Mouse (Mus musculus) CH12.LX (cell line): ENCODE measurements at regions not wholly inside any gene's neighbourhood (a gene's known extent, or its start where the extent isn't known, plus 50 kb on each side); places are given as distances from the start of the nearest gene placed in this dataset.

Experiments used
- DNase-seq: peaks from one replicate; pipeline ENCODE4 v3.0.0-alpha.2; 2013; ENCODE audit errors: extremely low read depth
- H3K27ac ChIP-seq: 2 replicates; pipeline ENCODE4 v1.5.1; 2012; ENCODE audit warnings: low read depth, mild to moderate bottlenecking, control low read depth, moderate library complexity; ENCODE audit not compliant: insufficient read depth
- H3K27me3 ChIP-seq: replicated peaks from 2 replicates; pipeline ENCODE3; 2012; ENCODE audit warnings: inconsistent platforms
- H3K36me3 ChIP-seq, 2 experiments: replicated peaks in 1 of 2; 2 replicates each; pipeline versions ENCODE3 to v1.6.1; 2012; ENCODE audit warnings: inconsistent platforms in 1 of 2, low read length in 1 of 2, mild to moderate bottlenecking in 1 of 2, mixed read lengths in 1 of 2, moderate library complexity in 1 of 2; ENCODE audit not compliant: control insufficient read depth in 1 of 2, insufficient read depth in 1 of 2
- H3K4me1 ChIP-seq, 2 experiments: 2 replicates each; pipeline ENCODE4 v1.6.1; 2012; ENCODE audit warnings: inconsistent platforms in 1 of 2, moderate library complexity in 1 of 2; ENCODE audit not compliant: insufficient read depth in 2 of 2, control insufficient read depth in 1 of 2
- H3K4me2 ChIP-seq: 2 replicates; pipeline ENCODE4 v1.6.1; 2012; ENCODE audit warnings: low read depth, mild to moderate bottlenecking, control low read depth; ENCODE audit not compliant: poor library complexity, insufficient read depth, severe bottlenecking
- H3K4me3 ChIP-seq, 3 experiments: fragments of 150-350 bp in 1 of 3; sonication (generic) in 1 of 3; replicated peaks in 1 of 3; 2 replicates each; pipeline versions ENCODE3 to v1.5.1; 2011 to 2012; ENCODE audit warnings: low read depth in 2 of 3, low read length in 2 of 3, mild to moderate bottlenecking in 2 of 3, moderate library complexity in 2 of 3, control low read depth in 1 of 3, improper control_type of control experiment in 1 of 3, inconsistent platforms in 1 of 3, mixed read lengths in 1 of 3; ENCODE audit not compliant: poor library complexity in 1 of 3
- H3K79me2 ChIP-seq: replicated peaks from 2 replicates; pipeline ENCODE4 v1.6.1; 2012; ENCODE audit warnings: mild to moderate bottlenecking, moderate library complexity; ENCODE audit not compliant: control insufficient read depth, poor library complexity, insufficient read depth, severe bottlenecking; ENCODE audit errors: extremely low read depth
- H3K9ac ChIP-seq: 2 replicates; pipeline ENCODE4 v1.6.1; 2012; ENCODE audit warnings: low read depth, mild to moderate bottlenecking, control low read depth, moderate library complexity; ENCODE audit not compliant: insufficient read depth
- H3K9me3 ChIP-seq: replicated peaks from 2 replicates; pipeline ENCODE3; 2012; ENCODE audit warnings: low read length, inconsistent platforms, mixed read lengths
- HCFC1 ChIP-seq: IDR thresholded peaks from 2 replicates; pipeline ENCODE4 v1.6.1; 2012; ENCODE audit warnings: low read depth, mild to moderate bottlenecking, inconsistent platforms, low read length, improper control_type of control experiment
- IRF4 ChIP-seq: IDR thresholded peaks from 2 replicates; pipeline ENCODE4 v1.6.1; 2014; ENCODE audit warnings: low read depth, mild to moderate bottlenecking, inconsistent platforms, low read length, improper control_type of control experiment
- JUN ChIP-seq: IDR thresholded peaks from 2 replicates; pipeline ENCODE4 v1.6.1; 2011; ENCODE audit warnings: low read depth, mild to moderate bottlenecking, low read length, improper control_type of control experiment, moderate library complexity; ENCODE audit not compliant: insufficient read depth
- JUND ChIP-seq: conservative IDR thresholded peaks from 2 replicates; pipeline ENCODE4 v1.6.1; 2011; ENCODE audit warnings: low read depth, low read length, improper control_type of control experiment
- KAT2A ChIP-seq: IDR thresholded peaks from 2 replicates; pipeline ENCODE4 v1.6.1; 2012; ENCODE audit warnings: low read length, improper control_type of control experiment, inconsistent platforms; ENCODE audit not compliant: insufficient replicate concordance
- MAFK ChIP-seq: IDR thresholded peaks from 2 replicates; pipeline ENCODE4 v1.6.1; 2011; ENCODE audit warnings: low read length, improper control_type of control experiment; ENCODE audit not compliant: insufficient replicate concordance
- MAZ ChIP-seq: IDR thresholded peaks from 2 replicates; pipeline ENCODE4 v1.6.1; 2012; ENCODE audit warnings: low read depth, mild to moderate bottlenecking, inconsistent platforms, low read length, improper control_type of control experiment, moderate library complexity
- MEF2A ChIP-seq: IDR thresholded peaks from 2 replicates; pipeline ENCODE4 v1.6.1; 2014; ENCODE audit warnings: low read depth, mild to moderate bottlenecking, inconsistent platforms, low read length, improper control_type of control experiment, borderline replicate concordance
- MXI1 ChIP-seq: IDR thresholded peaks from 2 replicates; pipeline ENCODE4 v1.6.1; 2011; ENCODE audit warnings: mild to moderate bottlenecking, low read depth, low read length, improper control_type of control experiment
- MYC ChIP-seq: IDR thresholded peaks from 2 replicates; pipeline ENCODE4 v1.6.1; 2011; ENCODE audit warnings: low read depth, mild to moderate bottlenecking, improper control_type of control experiment, low read length
- NELFE ChIP-seq: IDR thresholded peaks from 2 replicates; pipeline ENCODE4 v1.6.1; 2011; ENCODE audit warnings: low read depth, low read length, improper control_type of control experiment
- PAX5 ChIP-seq: IDR thresholded peaks from 2 replicates; pipeline ENCODE4 v1.6.1; 2012; ENCODE audit warnings: low read length, inconsistent platforms, mixed read lengths
- POLR2A ChIP-seq: IDR thresholded peaks from 2 replicates; pipeline ENCODE4 v1.6.1; 2011; ENCODE audit warnings: low read depth, mild to moderate bottlenecking, improper control_type of control experiment, low read length
- RCOR1 ChIP-seq: conservative IDR thresholded peaks from 2 replicates; pipeline ENCODE4 v1.6.1; 2012; ENCODE audit warnings: low read depth, mild to moderate bottlenecking, inconsistent platforms, low read length, improper control_type of control experiment
- SIN3A ChIP-seq: IDR thresholded peaks from 2 replicates; pipeline ENCODE4 v1.6.1; 2012; ENCODE audit warnings: low read length, improper control_type of control experiment, inconsistent platforms
- TCF12 ChIP-seq: IDR thresholded peaks from 2 replicates; pipeline ENCODE4 v1.6.1; 2014; ENCODE audit warnings: low read depth, mild to moderate bottlenecking, inconsistent platforms, low read length, improper control_type of control experiment
- UBTF ChIP-seq: IDR thresholded peaks from 2 replicates; pipeline ENCODE4 v1.6.1; 2012; ENCODE audit warnings: low read depth, mild to moderate bottlenecking, inconsistent platforms, low read length, improper control_type of control experiment, moderate library complexity
- ZC3H11A ChIP-seq: IDR thresholded peaks from 2 replicates; pipeline ENCODE4 v1.6.1; 2012; ENCODE audit warnings: low read depth, mild to moderate bottlenecking, inconsistent platforms, low read length, improper control_type of control experiment
- ZNF384 ChIP-seq: IDR thresholded peaks from 2 replicates; pipeline ENCODE4 v1.6.1; 2012; ENCODE audit warnings: low read depth, low read length, improper control_type of control experiment, inconsistent platforms
- dilution Hi-C: fragments of 300-500 bp; cut with MboI; formaldehyde crosslinking; loops from 2 replicates; pipeline ENCODE4 v1.14.3; 2020; ENCODE audit warnings: low sequenced_read_pairs; ENCODE audit not compliant: extremely low pct_unique_long_range_greater_than_20kb, extremely low pct_ligation_motif_present
- in situ Hi-C: fragments of 300-500 bp; cut with MboI; formaldehyde crosslinking; loops from 3 replicates; pipeline ENCODE4 v1.14.3; 2019; ENCODE audit warnings: low sequenced_read_pairs, low pct_ligation_motif_present, low pct_unique_long_range_greater_than_20kb, mixed read lengths

GRCm38 (mm10) chr11:18272392-18272791, 318.7 kb upstream of the Etaa1 start:
- dilution Hi-C loops: no loop called here

GRCm38 (mm10) chr11:18266161-18266560, 312.5 kb upstream of the Etaa1 start:
- H3K27ac ChIP-seq: no peak overlapping the region
- in situ Hi-C loops (no loop called here), dilution Hi-C loops (no loop called here)

More at GRCm38 (mm10) chr11:18272392-18272791, 318.7 kb upstream of the Etaa1 start:
- H3K27me3 ChIP-seq: no peaks in the 10 kb centered on the region
- H3K9me3 ChIP-seq: no peaks in the 10 kb centered on the region
- no peaks in the 10 kb centered on the region for H3K4me1 ChIP-seq
- no peak overlapping the region for H3K27ac ChIP-seq
- no peaks in the 10 kb centered on the region for H3K36me3 ChIP-seq
- in situ Hi-C loops: no loop called here
- H3K9ac ChIP-seq: no peak overlapping the region
- H3K4me2 ChIP-seq: no peak overlapping the region
- TF ChIP-seq MEF2A: no peak
- no peak for TF ChIP-seq KAT2A
- no peak for TF ChIP-seq JUND
- no peak for TF ChIP-seq POLR2A
- no peak for TF ChIP-seq MAZ
- TF ChIP-seq UBTF: no peak
- TF ChIP-seq HCFC1: no peak
- TF ChIP-seq, all 38 proteins: peak for 0
- H3K4me3 ChIP-seq: no peak overlapping the region
- no peak for DNase-seq
- no peaks in the 10 kb centered on the region for H3K79me2 ChIP-seq

DNA sequence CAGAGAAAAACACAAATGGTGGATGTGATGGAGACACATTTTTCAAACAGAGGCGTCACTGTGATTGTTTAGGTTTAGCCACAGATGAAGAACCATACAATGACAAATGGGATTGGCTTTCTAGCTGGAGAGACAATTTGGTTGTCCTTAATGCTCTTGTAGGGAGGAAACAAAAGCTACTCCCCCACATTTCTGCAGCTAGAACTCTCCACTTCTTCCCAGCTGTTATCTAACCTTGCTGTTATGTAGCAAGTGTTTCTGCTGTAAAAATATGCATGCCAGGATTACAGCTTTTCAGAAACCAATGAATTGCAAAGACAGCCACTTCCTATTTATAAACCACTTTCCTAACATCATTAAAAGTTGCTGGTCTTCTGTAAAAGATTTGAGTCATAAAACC, 309.2 kb upstream of the Etaa1 start:
- no peak for TF ChIP-seq ZNF384
- TF ChIP-seq MYC: no peak
- TF ChIP-seq PAX5: no peak
- no peak for TF ChIP-seq MAFK
- TF ChIP-seq RCOR1: no peak
- TF ChIP-seq IRF4: no peak
- no peaks in the 10 kb centered on the region for H3K36me3 ChIP-seq
- H3K4me2 ChIP-seq: no peak overlapping the region
- no peaks in the 10 kb centered on the region for H3K79me2 ChIP-seq
- H3K4me1 ChIP-seq: no peaks in the 10 kb centered on the region
- H3K9ac ChIP-seq: no peak overlapping the region
- no peak for DNase-seq
- no peak overlapping the region for H3K4me3 ChIP-seq
- dilution Hi-C loops (no loop called here), in situ Hi-C loops (no loop called here)
- no peaks in the 10 kb centered on the region for H3K27me3 ChIP-seq
- H3K27ac ChIP-seq: no peak overlapping the region
- no peaks in the 10 kb centered on the region for H3K9me3 ChIP-seq

More at GRCm38 (mm10) chr11:18266161-18266560, 312.5 kb upstream of the Etaa1 start:
- Histone ChIP-seq H3K4me2 (no peak overlapping the region), H3K4me3 (no peak overlapping the region), H3K36me3 (no peaks in the 10 kb centered on the region), H3K9ac (no peak overlapping the region), H3K4me1 (no peaks in the 10 kb centered on the region), H3K79me2 (no peaks in the 10 kb centered on the region), H3K9me3 (no peaks in the 10 kb centered on the region), H3K27me3 (no peaks in the 10 kb centered on the region)
- no peak for DNase-seq
- TF ChIP-seq MEF2A (no peak), KAT2A (no peak), ZC3H11A (no peak), MXI1 (no peak), TCF12 (no peak), SIN3A (no peak), UBTF (no peak), POLR2A (no peak), RCOR1 (no peak), JUN (no peak), NELFE (no peak), MAFK (no peak)
